Mouse (Mus musculus): ENCODE measurements around the gene Fnip1. TPM values are rescaled to one million over a fixed set of nuclear protein-coding genes. Genes with fewer than 3 reads are reported as not detected.

Gene Fnip1
- total RNA-seq, 4 experiments from 2014 or later: 26.4 to 34.7 (median 30.6) TPM

- DNase-seq: no peak
These were observed 124.8 kb downstream of the Fnip1 start for GRCm38 (mm10) chr11:54562761-54563160.

Other genes starting within 250 kb of the Fnip1 start
- not detected for gene Csf2, start 188.5 kb upstream of the Fnip1 start, total RNA-seq (2022)
- gene Il3, start 170.9 kb upstream of the Fnip1 start, total RNA-seq (2022): not detected
- gene Acsl6, start 134.4 kb upstream of the Fnip1 start, total RNA-seq (2022): 10 to 100 TPM in 1 of 4 experiments, 1 to 10 TPM in 3; 8.0 to 11.3 (median 8.6) TPM
- gene Meikin, start 67.5 kb upstream of the Fnip1 start, total RNA-seq (2022): not detected
- 10 to 100 TPM; 26.5 to 40.6 (median 34.5) TPM for gene Rapgef6, start 84.6 kb downstream of the Fnip1 start, total RNA-seq (2022)